Mouse (Mus musculus): ENCODE data around the gene Zmym1.
"Not testable (repeated sequence)": the region's sequence is repeated elsewhere in the genome, so short reads cannot be mapped to it uniquely, and the experiment has no call there.

Zmym1 gene

DNA sequence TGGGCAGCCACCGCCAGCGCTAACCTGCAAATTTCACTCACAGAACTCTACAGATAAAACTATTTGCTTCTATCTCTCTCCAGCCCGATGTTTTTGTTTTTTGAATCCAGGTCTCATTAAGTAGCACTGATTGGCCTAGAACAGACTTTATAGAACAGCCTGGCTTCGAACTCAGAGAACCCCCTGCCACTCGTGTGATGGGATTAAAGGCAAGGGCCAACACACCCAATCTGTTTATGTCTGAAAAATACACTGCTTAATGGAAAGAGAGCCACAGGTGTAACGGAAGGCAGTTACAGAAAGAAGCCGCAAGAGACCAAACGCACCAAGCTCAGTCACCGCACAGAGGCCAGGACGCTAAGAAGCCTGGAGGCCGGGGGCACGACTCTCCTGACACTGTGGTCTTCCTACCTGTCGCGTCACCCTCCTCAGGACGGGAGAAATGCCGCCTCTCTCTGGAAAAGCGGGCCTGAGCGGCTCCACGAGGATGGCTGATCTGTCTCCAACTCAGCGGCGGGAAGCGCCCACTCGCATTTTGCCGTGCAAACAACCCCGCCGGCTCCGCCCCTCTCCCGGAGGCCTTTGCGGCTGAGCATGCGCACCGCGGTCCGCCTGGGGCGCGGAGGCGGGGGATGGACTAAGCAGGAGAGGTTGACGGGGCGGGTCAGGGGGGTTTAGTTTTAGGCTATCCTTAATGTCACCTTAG, at the start of gene Zmym1:
Gene Zmym1 (minus strand): TSS at position 568 of the 706 bp plus-strand sequence.
- peak; percentile 93 to 96 for DNase-seq (ENCODE audit: low spot score in 2 of 2)

DNA sequence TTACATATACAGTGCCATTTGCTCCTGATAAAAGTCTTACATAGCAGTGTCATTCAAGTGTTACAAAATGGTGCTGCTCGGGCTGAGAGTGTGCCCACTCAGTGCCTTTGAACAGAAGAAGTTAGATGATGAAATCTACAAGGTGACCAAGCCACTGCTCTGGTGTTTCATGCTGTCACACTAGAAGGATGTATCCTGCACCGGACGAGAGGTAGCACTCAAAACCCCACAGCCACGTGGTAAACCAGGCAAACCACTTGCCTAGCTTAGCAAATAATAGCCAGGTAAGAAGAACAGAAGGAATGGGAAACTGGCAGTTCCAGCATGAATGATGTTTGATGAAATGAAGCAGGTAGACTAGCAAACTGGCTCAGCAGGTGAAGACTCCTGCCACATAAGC, 49.6 kb upstream of the Zmym1 start:
- DNase-seq (ENCODE audit: low spot score in 2 of 2) = no peak

DNA sequence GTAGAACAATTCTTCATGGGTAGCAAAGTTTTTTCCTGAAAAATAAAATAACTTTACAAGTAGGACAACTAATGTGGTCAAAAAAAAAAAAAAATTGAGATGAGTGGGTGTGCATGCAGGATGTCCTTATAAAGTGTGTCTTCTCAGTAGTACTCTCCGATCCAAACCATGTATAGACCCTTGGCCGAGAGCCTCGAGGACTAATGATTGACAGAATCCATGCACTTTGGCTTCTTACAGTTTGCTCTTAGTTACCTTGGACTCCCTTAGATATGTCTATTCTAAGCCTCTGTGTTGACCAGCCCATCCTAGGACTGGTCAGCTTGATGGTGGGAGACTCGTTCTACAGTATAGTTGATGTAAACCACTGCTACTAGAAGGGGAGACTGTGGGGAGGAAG, 46.6 kb upstream of the Zmym1 start:
- DNase-seq (ENCODE audit: low spot score in 2 of 2) = no peak

DNA sequence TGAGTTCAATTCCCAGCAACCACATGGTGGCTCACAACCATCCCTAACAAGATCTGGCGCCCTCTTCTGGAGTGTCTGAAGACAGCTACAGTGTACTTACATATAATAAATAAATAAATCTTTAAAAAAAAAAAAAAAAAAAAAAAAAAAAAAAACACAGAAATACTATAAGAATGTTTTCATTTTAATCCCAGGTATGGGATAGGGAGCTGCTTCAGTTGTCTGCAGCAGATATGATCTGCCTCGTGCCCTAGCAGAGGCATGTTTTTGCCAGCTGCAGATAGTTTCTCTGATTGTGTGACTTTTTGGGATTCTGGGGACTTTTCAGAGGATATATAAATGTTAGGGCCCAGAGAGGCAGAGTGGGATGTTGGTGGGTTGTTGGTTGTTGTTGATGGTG, 38.6 kb upstream of the Zmym1 start:
- not testable (repeated sequence) for DNase-seq (ENCODE audit: low spot score in 2 of 2)

DNA sequence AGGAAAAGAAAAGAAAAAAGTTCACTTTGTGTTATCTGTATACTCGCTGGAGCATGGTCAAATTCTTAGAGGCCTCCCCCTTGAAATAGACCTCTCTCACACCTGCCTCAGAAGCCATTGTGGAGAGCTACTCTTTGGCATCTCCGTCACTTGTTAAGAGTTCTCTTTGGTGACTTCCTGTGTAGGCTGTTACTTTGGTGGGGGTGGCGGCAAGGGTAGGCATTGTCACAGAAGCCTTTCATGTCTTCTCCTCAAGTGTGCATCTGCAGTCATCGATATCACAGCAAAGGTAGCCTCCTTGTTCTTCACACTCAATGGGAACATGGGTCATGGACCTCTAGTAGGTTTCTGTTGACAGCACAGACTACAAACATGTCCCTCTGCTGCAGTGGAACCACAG, 34.1 kb upstream of the Zmym1 start:
- DNase-seq (ENCODE audit: low spot score in 2 of 2) = no peak

DNA sequence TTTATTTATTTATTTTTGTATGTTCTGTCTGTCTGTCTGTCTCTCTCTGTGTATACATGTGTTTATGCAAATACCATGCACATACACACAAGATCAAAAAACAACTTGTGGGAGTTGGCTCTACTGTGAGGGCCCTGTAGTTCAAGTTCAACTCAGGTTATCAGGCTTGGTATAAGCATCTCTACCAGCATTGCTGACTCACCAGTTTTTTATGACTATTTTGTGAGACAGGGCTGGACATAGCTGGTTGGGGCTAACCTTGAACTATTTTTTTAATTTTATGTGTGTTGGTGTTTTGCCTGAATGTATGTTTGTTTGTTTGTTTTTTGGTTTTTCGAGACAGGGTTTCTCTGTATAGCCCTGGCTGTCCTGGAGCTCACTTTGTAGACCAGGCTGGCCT, 30.2 kb upstream of the Zmym1 start:
- DNase-seq (ENCODE audit: low spot score in 2 of 2) = no peak

DNA sequence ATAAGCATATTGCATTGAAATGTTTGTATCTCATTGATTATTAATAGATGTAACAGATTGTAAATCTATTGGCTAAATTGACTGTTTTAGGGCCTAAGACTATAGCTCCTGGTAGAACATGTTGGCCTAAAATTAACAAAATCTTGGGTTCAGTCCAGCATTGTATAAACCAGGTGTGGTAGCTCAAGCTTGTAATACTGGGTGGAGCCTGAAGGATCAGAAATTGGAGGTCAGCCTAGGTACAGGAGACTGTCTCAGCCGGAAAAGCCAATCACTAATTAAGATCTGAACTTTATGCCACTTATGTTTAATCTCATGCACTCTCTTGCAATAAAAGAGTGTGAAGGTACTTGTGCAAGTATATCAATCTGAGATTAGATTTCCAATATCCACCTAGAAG, 24.8 kb upstream of the Zmym1 start:
- DNase-seq (ENCODE audit: low spot score in 2 of 2) = no peak

DNA sequence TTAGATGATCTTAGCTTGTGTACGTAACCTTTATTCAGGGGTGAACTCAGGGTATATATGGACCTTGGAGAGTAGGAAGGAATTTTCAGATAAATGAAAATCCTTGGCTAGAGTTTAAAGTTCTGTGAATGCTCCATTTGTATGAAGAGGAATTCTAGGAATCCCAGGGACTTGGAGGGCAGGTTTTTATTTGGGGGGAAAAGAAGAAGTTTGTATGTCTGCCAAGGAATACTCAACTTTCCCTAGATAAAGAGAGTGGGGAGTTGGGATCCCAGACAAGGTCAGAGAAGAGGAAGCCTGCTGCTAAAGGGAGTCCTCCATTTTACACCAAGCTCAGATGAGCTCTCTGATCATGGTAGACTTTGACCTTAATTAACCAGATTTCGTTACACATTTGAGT, 22.2 kb upstream of the Zmym1 start:
- DNase-seq (ENCODE audit: low spot score in 2 of 2) = no peak

DNA sequence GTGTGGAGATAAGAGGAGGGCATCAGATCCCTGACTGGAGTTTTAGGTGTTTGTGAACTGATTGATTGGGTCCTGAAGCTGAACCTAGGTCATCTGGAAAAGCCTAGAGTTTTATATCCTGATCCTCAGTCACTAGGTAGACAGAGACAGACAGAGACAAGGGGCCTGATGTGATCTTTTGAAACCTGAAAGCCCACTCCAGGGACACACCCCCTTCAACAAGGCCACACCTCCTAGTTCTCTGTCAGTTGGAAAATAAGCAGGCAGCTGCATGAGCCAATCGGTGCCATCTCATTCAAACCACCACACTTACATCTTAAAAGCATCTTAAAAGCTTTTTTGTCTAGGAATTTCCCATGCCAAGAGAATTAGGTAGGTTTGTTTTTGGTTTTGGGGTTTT, 19.9 kb upstream of the Zmym1 start:
- no peak for DNase-seq (ENCODE audit: low spot score in 2 of 2)

DNA sequence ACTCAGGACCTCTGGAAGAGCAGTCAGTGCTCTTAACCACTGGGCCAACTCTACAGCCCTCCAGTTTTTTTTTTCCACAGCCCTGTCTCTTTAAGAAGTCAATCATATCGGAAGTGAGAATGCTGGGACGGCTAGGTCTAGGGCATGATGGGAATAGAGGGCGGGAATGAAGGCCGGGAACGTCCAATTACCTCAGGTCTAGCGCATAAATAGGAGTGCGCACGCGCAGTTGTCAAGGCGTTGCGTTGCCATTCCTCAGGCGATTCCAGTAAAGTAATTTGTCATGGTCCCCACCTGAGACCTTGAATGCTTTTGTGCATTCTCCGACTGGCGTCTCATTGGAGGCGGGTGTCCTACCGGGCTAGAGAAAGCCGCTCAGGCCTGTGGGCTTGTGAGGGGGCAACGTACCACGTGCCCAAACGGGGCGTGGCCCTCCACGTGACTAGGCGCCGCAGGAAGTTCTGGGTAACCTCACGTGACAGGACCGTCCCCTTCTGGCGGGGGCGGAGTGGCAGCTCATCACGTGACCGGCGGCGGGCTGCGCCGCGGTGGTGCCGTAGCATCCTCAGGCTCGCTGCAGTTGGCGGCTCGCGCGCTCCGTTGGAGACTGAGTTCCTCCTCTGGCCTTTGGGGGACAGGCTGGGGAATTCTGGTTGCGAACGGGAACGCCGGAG, 16.1 kb upstream of the Zmym1 start, which contains the start of gene Zmym6:
Gene Zmym6 (plus strand): TSS at position 509 of the 674 bp plus-strand sequence.
- peak; percentile 90 to 93 for DNase-seq (ENCODE audit: low spot score in 2 of 2)

DNA sequence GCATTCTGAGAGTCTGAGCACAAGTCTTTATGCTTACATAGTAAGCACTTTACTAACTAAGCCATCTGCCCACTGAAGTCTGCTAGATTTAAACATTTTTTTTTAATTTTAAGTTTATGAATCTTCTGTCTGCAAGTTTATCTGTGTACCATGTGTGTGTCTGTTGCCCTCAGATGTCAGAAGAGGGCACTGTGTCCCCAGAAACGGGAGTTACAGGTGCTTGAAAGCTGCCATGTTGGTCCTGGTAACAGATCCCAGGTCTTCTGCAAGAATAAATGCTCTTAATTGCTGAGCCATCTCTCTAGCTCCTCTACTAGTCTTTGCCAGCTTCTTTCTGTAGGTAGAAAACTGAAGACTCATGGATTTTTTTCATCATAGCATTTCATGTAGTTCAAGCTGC, 14.0 kb upstream of the Zmym1 start:
- DNase-seq (ENCODE audit: low spot score in 2 of 2) = no peak

DNA sequence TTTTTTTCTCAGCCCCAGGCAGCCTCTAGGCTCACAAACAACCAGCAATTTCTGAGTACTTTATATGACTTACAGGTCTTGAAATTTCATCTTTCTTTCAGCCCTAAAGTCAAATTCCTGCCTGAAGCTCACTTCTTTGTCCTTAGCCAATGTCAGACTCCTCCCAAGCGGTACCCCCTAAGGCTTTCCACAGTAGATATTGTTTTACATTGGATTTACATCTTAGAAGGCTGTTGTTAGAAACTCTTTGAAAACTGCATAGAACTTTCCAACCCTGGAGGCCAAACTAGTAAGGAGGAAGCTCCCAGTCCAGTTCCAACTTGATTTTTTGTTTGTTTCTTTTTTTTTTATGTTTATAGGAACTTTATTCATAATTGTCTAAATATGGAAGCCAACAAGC, 3.1 kb upstream of the Zmym1 start:
- DNase-seq (ENCODE audit: low spot score in 2 of 2) = no peak

DNA sequence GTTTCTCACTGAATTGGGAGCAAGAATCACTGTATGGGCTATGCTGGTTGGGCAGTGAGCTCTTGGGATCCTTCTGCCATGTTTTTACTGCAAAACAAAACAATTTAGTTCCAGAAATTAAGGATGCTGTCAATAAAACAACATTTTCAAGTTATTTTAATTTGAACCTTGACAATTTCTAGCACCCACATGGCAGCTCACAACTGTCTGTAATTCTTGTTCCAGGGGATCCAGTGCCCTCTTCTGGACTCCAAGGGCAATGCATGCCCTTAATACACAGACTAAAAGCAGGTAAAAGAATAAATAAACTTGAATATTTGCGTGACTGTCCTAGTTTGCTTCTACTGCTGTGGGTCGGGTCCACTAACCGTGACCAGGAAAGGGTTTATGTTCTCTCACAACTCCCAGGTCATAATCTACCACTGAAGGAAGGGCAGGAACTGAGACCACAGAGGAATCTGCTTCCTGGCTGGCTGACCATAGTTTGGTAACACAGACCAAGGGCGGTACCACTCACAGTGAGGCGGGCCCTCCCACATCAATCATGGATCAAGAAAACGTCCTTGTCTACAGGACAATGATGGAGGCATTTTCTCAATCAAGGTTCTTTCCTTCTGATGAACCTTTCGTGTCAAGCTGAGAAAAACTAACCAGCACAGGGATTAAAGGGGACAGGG, 6.3 kb downstream of the Zmym1 start:
- no peak for DNase-seq (ENCODE audit: low spot score in 2 of 2)

DNA sequence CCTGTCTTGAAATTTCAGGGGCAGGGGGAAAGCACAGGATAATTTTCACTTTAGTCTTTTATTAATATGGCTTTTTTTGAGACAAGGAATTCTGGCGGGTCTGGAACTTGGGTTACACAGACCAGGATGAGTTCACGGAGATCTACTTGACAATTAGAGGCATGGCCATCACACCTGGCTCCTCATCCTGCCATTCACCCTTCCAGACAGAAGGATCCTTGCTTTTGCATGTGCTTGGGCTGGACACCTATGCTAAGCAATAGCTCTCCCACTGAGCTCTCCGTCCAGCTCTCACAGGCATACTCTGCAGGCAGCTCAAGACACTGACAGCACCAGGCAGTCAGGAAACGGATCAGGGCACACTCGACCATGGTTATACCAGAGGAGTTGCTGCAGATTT, 7.9 kb downstream of the Zmym1 start:
- DNase-seq (ENCODE audit: low spot score in 2 of 2) = no peak

DNA sequence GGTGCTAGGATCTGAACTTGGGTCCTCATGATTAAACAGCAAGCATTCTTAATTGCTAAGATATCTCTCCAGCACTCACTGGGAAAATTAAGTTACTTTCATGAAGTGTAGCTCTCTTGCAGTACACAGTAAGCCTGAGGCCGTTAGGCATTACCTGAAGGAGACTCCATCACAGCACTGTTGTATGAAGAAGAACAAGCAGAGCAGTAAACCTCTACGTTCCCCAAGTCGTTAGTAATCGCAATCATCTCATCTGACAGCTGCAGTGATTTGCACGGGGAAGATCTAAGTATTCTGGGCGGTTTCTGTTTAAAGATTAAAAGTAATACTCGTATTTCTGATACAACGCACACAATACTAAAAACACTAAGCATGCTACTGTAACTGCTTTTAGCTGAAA, 9.8 kb downstream of the Zmym1 start:
- no peak for DNase-seq (ENCODE audit: low spot score in 2 of 2)

DNA sequence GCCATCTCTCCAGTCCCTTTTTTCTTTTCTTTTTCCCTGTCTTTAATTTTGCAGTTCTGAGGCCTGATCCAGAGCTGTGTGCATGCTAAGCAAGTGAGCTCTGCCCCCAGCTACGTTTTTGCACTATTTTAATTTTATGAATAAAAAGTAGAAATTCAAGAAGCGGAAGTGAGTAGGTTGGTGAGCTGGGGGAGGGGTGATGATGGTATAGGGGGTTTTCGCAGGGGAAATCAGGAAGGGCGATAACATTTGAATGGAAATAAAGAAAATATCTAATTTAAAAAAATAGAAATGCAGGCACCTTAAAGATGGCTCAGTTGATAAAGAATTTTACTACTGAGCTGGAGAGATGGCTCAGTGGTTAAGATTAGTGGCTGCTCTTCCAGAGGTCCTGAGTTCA, 17.4 kb downstream of the Zmym1 start:
- DNase-seq (ENCODE audit: low spot score in 2 of 2) = no peak

DNA sequence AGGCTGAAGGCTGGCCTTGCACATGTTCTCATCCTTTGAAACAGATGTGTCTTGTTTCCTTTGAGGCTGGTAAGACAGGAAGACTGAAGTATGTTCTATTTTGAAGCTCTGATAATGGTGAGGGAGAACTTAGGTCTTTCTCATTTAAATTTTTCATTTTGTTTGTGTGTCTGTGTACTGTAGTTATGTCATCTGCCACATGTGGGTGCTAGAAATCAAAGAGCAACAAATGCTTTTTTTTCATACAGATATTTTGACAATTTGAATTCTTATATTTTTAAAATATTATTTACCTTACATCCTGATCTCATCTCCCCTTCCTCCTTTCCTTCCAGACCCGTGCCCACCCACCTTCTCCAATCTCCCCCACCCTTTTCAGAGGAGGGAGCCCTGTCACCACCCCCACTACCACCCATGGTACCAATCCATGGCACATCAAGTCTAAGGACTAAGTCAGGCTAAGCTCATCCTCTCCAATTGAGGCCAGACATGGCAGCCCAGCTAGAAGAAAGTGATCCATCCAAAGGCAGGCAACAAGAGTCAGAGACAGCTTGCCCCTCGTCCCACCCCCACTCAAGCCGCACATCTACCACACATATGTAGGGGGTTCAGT, 21.0 kb downstream of the Zmym1 start:
- no peak for DNase-seq (ENCODE audit: low spot score in 2 of 2)

DNA sequence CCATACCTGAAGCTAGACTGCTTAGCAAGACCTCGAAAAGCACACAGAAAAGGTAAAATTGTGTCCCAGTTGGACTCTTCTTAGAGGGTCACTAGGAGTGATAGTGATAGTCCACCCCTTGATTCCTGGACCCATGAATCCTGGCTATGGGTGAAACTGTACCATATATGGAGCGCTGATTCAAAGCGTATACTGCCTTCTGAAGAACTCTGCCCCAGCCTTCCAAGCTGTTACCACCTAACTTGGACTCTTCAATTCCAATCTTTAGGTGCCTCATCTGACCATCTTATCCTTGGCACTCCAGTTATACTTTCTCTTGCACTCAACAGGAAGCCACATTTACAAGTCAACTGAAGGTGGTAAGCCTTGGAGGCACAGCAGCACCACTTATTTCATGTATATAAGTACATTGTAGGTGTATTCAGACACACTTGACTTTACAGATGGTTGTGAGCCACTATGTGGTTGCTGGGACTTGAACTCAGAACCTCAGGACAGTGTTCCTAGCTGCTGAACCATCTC, 22.1 kb downstream of the Zmym1 start:
- no peak for DNase-seq (ENCODE audit: low spot score in 2 of 2)

DNA sequence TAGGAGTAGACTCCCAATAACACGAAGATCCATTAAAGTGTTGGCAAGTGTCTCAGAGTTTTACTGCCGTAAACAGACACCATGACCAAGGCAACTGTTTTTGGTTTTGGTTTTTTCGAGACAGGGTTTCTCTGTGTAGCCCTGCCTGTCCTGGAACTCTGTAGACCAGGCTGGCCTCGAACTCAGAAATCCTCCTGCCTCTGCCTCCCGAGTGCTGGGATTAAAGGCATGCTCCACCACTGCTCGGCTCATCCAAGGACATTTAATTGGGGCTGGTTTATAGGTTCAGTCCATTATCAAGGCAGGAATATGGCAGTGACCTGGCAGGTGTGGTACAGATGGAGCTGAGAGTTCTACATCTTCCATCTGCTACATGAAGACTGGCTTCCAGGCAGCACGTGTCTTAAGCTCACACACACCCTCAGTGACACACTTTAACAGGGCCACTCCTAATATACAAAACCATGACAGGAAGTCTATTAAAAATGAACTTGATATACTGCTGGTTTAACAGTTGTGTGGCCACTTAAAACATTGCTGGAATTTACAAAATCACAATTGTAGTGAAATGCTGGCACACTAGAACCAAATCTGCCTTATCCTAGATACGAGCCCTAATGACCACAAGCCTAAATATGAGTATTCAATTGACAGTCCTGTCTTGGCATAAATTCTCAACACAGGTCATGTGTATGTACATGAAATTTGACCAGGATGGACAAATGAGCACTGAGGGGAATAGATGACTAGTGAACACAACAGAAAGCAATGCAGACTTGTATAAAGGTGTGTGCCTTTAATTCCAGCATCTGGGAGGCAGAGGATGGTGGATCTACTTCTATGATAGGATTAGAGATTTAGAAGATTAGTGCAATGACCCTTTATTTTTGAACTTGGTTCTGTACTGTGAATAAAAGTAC, 22.8 kb downstream of the Zmym1 start:
- no peak for DNase-seq (ENCODE audit: low spot score in 2 of 2)

DNA sequence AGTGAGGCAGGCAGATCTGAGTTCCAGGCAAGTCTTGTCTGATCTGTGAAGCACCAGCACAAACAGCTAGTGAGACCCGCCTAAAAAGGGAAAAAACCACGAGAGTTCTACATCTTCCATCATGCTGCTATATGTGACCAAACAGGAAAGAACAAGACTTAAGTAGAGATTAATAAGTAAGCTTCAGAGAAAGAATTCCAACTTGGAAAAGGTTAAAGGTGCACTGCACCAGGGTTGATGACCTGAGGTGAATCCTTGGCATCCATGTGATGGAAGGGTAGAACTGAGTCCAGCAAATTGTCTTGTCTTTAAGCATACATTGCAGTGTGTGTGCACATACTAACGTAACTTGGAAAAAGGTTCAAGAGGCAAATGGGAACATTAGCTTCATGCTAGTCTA, 23.8 kb downstream of the Zmym1 start:
- DNase-seq (ENCODE audit: low spot score in 2 of 2) = no peak

All from spleen, postnatal 4 days (tissue).